ENCODE assay signal across 18 mouse cellular contexts in the genomic region with DNA sequence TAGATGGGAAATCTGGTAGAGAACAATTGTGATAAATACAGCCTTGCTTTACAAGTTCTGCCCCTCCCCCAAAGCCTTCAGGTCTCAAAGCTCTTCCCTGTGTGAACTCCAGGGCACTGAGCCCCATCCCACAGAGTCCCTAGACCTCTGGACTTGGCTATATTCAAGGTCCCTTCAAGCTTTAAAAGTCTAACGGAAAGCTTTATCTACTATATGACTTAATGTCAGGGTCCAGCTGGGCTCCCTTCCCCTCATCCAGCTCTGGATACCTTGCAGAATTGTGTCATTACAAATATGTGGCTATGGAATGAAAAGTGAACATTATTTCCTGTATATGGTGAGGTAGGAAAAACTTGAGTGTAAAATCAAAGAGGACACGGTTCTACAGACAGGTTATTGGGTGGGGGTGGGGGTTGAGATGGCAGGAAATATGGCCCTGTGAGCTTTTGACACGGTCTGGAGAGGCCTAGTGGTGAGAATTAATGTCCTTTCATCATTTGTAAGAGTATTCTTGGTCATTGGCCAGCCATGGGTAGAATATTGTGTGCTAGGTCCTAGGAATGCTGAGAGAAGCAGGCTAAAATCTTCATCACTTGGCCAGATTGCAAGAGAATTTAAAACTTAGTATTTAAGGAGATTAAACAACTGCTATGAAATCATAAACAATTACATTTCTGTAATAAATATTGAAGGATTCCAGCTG.
"Had no signal": no experiment of that assay in that cellular context is flagged by ENCODE, and none has a peak within 500 bp of the region (broad histone marks: within the 10 kb centered on the region; RNA-seq: fewer than 3 reads in every experiment).

No protein-coding gene starts in this region.

- H3K4me3 ChIP-seq: kidney, embryonic 15.5 days; left cerebral cortex, adult 2 months; limb, embryonic 12.5 days; limb, embryonic 15.5 days had no signal

- H3K4me2 ChIP-seq: kidney, embryonic 15.5 days; limb, embryonic 12.5 days; limb, embryonic 15.5 days; liver, embryonic 11.5 days; midbrain, embryonic 11.5 days had no signal

- ATAC-seq: hindbrain, embryonic 16.5 days; liver, postnatal 0 days had no signal

- DNase-seq: kidney, adult 11 months; kidney, adult 8-10 months; kidney, postnatal 10 days; kidney, postnatal 36 days; layer of hippocampus, postnatal 36 days; liver, postnatal 0 days; midbrain, embryonic 14.5 days; thymus, adult 2 months; thymus, postnatal 14 days; thymus, postnatal 4 days had no signal

- H3K9ac ChIP-seq: kidney, embryonic 15.5 days; limb, embryonic 12.5 days; limb, embryonic 15.5 days; liver, embryonic 14.5 days; liver, postnatal 0 days had no signal

- H3K36me3 ChIP-seq: kidney, embryonic 15.5 days; limb, embryonic 12.5 days; limb, embryonic 15.5 days had no signal

- H3K27ac ChIP-seq: kidney, embryonic 15.5 days; left cerebral cortex, adult 2 months; limb, embryonic 12.5 days; limb, embryonic 15.5 days; liver, embryonic 14.5 days had no signal

- H3K9me3 ChIP-seq: kidney, embryonic 15.5 days; limb, embryonic 12.5 days; limb, embryonic 15.5 days had no signal

- H3K27me3 ChIP-seq: kidney, embryonic 15.5 days; limb, embryonic 12.5 days; limb, embryonic 15.5 days had no signal

- H3K4me1 ChIP-seq: kidney, embryonic 15.5 days; limb, embryonic 12.5 days; limb, embryonic 15.5 days had no signal
